Mouse (Mus musculus) liver, adult 2 months (tissue): ENCODE measurements around the gene Myo16.

Experiments used
- CTCF ChIP-seq: fragments of 200-500 bp; IDR thresholded peaks from 2 replicates; pipeline ENCODE4 v1.5.1; 2011; ENCODE audit warnings: low read depth, low read length, control low read depth
- POLR2A ChIP-seq: fragments of 200-500 bp; IDR thresholded peaks from 2 replicates; pipeline ENCODE4 v1.6.1; 2011; ENCODE audit warnings: low read length, control low read depth; ENCODE audit not compliant: insufficient read depth; ENCODE audit errors: extremely low read depth

- no peak for TF ChIP-seq POLR2A
- no peak for TF ChIP-seq CTCF
Measured at GRCm38 (mm10) chr8:10303061-10303460, 149.3 kb downstream of the Myo16 start.
